Mouse (Mus musculus) limb, embryonic 15.5 days (tissue): ENCODE results near the gene Il9r. TPM values are rescaled to one million over a fixed set of nuclear protein-coding genes. Genes with fewer than 3 reads are reported as not detected.

Source experiments
- ATAC-seq: fragments of 200-750 bp; cut with Nextera tagmentation; 2 replicates; pipeline ENCODE4 v1.8.0; 2017; ENCODE audit warnings: low read depth, moderate TSS enrichment; ENCODE audit not compliant: insufficient number of reproducible peaks, low FRiP score, low TSS enrichment
- H3K27ac ChIP-seq: fragments of 300-500 bp; sonication (generic); 2 replicates; pipeline ENCODE4 v1.5.1; 2015; ENCODE audit warnings: moderate library complexity, mild to moderate bottlenecking, inconsistent platforms
- H3K27me3 ChIP-seq: fragments of 300-500 bp; sonication (generic); 2 replicates; pipeline ENCODE4 v1.6.1; 2015; ENCODE audit warnings: inconsistent platforms
- H3K36me3 ChIP-seq: fragments of 300-500 bp; sonication (generic); 2 replicates; pipeline ENCODE4 v1.6.1; 2015; ENCODE audit warnings: inconsistent platforms
- H3K4me1 ChIP-seq: fragments of 300-500 bp; sonication (generic); 2 replicates; pipeline ENCODE4 v1.6.1; 2015; ENCODE audit warnings: inconsistent platforms
- H3K4me2 ChIP-seq: fragments of 300-500 bp; sonication (generic); 2 replicates; pipeline ENCODE4 v1.6.1; 2015; ENCODE audit warnings: mild to moderate bottlenecking, inconsistent platforms
- H3K4me3 ChIP-seq: fragments of 300-500 bp; sonication (generic); 2 replicates; pipeline ENCODE4 v1.5.1; 2015; ENCODE audit warnings: mild to moderate bottlenecking, inconsistent platforms
- H3K9ac ChIP-seq: fragments of 300-500 bp; sonication (generic); 2 replicates; pipeline ENCODE4 v1.6.1; 2015; ENCODE audit warnings: inconsistent platforms
- H3K9me3 ChIP-seq: fragments of 300-500 bp; sonication (generic); 2 replicates; pipeline ENCODE4 v1.6.1; 2016; ENCODE audit warnings: inconsistent platforms
- WGBS: fragments of 180-500 bp; shearing (Covaris S2); methylation state at CpG from one replicate; pipeline ENCODE4 v1.1.7; 2015; 5-methylcytosine and 5-hydroxymethylcytosine counted together
- polyA plus RNA-seq: library from polyadenylated mRNA; unstranded; fragments of >200 nt; fragmentation: Nextera tagmentation; extraction: Ambion mirVana; gene quantifications from 2 replicates; pipeline ENCODE4 v1.2.1, GENCODE M21; 2015

Il9r gene
- polyA plus RNA-seq, 1 experiment from 2014 or later: 0.31 TPM

GRCm38 (mm10) chr11:32142771-32143170 lies 57.3 kb downstream of the Il9r start:
- H3K4me3 ChIP-seq: no peak overlapping the region
- 61% methylated on average over 5 of the region's 5 CpGs for WGBS
- H3K4me1 ChIP-seq: 0 out of 2 replicates have a peak, but pooled peaks cover 5% of the 10 kb centered on the region
- no peak for ATAC-seq
- no peaks in the 10 kb centered on the region for H3K36me3 ChIP-seq
- no peak overlapping the region for H3K4me2 ChIP-seq
- H3K27ac ChIP-seq: no peak overlapping the region
- no peaks in the 10 kb centered on the region for H3K9me3 ChIP-seq
- no peak overlapping the region for H3K9ac ChIP-seq
- no peaks in the 10 kb centered on the region for H3K27me3 ChIP-seq

GRCm38 (mm10) chr11:32141627-32142586 lies 58.2 kb downstream of the Il9r start:
- Histone ChIP-seq H3K36me3 (no peaks in the 10 kb centered on the region), H3K4me3 (no peak overlapping the region), H3K9me3 (no peaks in the 10 kb centered on the region), H3K27me3 (no peaks in the 10 kb centered on the region), H3K4me1 (0 out of 2 replicates have a peak, but pooled peaks cover 5% of the 10 kb centered on the region), H3K4me2 (no peak overlapping the region), H3K27ac (no peak overlapping the region), H3K9ac (no peak overlapping the region)
- no peak for ATAC-seq
- 43% methylated on average over 15 of the region's 15 CpGs for WGBS

GRCm38 (mm10) chr11:32141034-32141433 lies 59.0 kb downstream of the Il9r start:
- no peaks in the 10 kb centered on the region for H3K36me3 ChIP-seq
- 30% methylated on average over 2 of the region's 2 CpGs for WGBS
- H3K9me3 ChIP-seq: no peaks in the 10 kb centered on the region
- no peak overlapping the region for H3K4me3 ChIP-seq
- H3K27ac ChIP-seq: no peak overlapping the region
- no peak for ATAC-seq
- no peaks in the 10 kb centered on the region for H3K27me3 ChIP-seq
- H3K4me2 ChIP-seq: no peak overlapping the region
- 0 out of 2 replicates have a peak, but pooled peaks cover 5% of the 10 kb centered on the region for H3K4me1 ChIP-seq
- no peak overlapping the region for H3K9ac ChIP-seq

- H3K4me3 ChIP-seq: no peak overlapping the region
- H3K4me2 ChIP-seq: no peak overlapping the region
- ATAC-seq: no peak
- no peaks in the 10 kb centered on the region for H3K9me3 ChIP-seq
- H3K36me3 ChIP-seq: no peaks in the 10 kb centered on the region
- no peak overlapping the region for H3K27ac ChIP-seq
- H3K9ac ChIP-seq: no peak overlapping the region
- no peaks in the 10 kb centered on the region for H3K27me3 ChIP-seq
- H3K4me1 ChIP-seq: peaks cover 5% of the 10 kb centered on the region; the same call in 1 of the 2 replicates
- 85% methylated on average over 6 of the region's 6 CpGs for WGBS
Measured at GRCm38 (mm10) chr11:32139528-32139961, 60.5 kb downstream of the Il9r start.

GRCm38 (mm10) chr11:32138614-32138964 lies 61.5 kb downstream of the Il9r start:
- Histone ChIP-seq H3K9ac (no peak overlapping the region), H3K4me3 (no peak overlapping the region), H3K4me1 (peaks cover 5% of the 10 kb centered on the region; the same call in 1 of the 2 replicates), H3K9me3 (no peaks in the 10 kb centered on the region), H3K36me3 (no peaks in the 10 kb centered on the region), H3K27ac (no peak overlapping the region), H3K27me3 (no peaks in the 10 kb centered on the region), H3K4me2 (no peak overlapping the region)
- 53% methylated on average over 9 of the region's 9 CpGs for WGBS
- ATAC-seq: no peak

GRCm38 (mm10) chr11:32137719-32138613 lies 62.1 kb downstream of the Il9r start:
- ATAC-seq: no peak
- 0 out of 2 replicates have a peak overlapping the region, but pooled peaks have one; percentile 1 for H3K4me2 ChIP-seq

More at GRCm38 (mm10) chr11:32137719-32138613, 62.1 kb downstream of the Il9r start:
- Histone ChIP-seq H3K4me1 (peaks cover 5% of the 10 kb centered on the region; the same call in 1 of the 2 replicates), H3K4me3 (no peak overlapping the region), H3K9ac (no peak overlapping the region), H3K27ac (no peak overlapping the region), H3K9me3 (no peaks in the 10 kb centered on the region), H3K36me3 (no peaks in the 10 kb centered on the region), H3K27me3 (no peaks in the 10 kb centered on the region)
- 35% methylated on average over 15 of the region's 15 CpGs for WGBS

Other genes starting within 250 kb of the Il9r start
- 0.14 TPM in 1 of 2 replicates, not detected in the other for gene 4930524B15Rik, start 234.7 kb downstream of the Il9r start, polyA plus RNA-seq
- gene Nsg2, start 199.8 kb downstream of the Il9r start, polyA plus RNA-seq: 6.3 TPM in 2 replicates
- 45.6 and 48.1 TPM in 2 replicates for gene Snrnp25, start 5.1 kb upstream of the Il9r start, polyA plus RNA-seq
- gene Rhbdf1, start 22.0 kb upstream of the Il9r start, polyA plus RNA-seq: 83.7 and 87.5 TPM in 2 replicates
- gene Mpg, start 26.2 kb upstream of the Il9r start, polyA plus RNA-seq: 39.4 and 40.0 TPM in 2 replicates
- gene Nprl3, start 67.4 kb upstream of the Il9r start, polyA plus RNA-seq: 34.7 and 41.8 TPM in 2 replicates
- 54.8 and 106 TPM in 2 replicates for gene Hba-x, start 76.1 kb upstream of the Il9r start, polyA plus RNA-seq
- 6,189 and 6,336 TPM in 2 replicates for gene Hba-a1, start 83.2 kb upstream of the Il9r start, polyA plus RNA-seq
- 1.1 TPM in 2 replicates for gene Hbq1b, start 86.7 kb upstream of the Il9r start, polyA plus RNA-seq
- gene Hba-a2, start 96.2 kb upstream of the Il9r start, polyA plus RNA-seq: 16,413 and 16,715 TPM in 2 replicates
- gene Hbq1a, start 99.8 kb upstream of the Il9r start, polyA plus RNA-seq: 0.78 and 0.79 TPM in 2 replicates
- gene Sh3pxd2b, start 147.5 kb upstream of the Il9r start, polyA plus RNA-seq: 28.4 and 28.6 TPM in 2 replicates